Mouse (Mus musculus): ENCODE results near the gene Cradd. TPM values are rescaled to one million over a fixed set of nuclear protein-coding genes. Genes with fewer than 3 reads are reported as not detected.

The Cradd gene
- polyA plus RNA-seq, 1 experiment from 2014 or later = 10.2 TPM

GRCm38 (mm10) chr10:95279459-95279858, 44.5 kb downstream of the Cradd start:
- Histone ChIP-seq H3K9me3 (ENCODE audit: control insufficient read depth, low read length) (no peaks in the 10 kb centered on the region), H3K36me3 (ENCODE audit: control insufficient read depth, insufficient read depth, low read length) (no peaks in the 10 kb centered on the region), H3K4me3 (ENCODE audit: low read length) (no peak overlapping the region), H3K4me2 (replicated peaks; ENCODE audit: low read depth, low read length) (no peak overlapping the region), H3K27ac (ENCODE audit: low read depth, low read length) (no peak overlapping the region), H3K27me3 (ENCODE audit: control insufficient read depth, insufficient read depth, low read length) (no peaks in the 10 kb centered on the region), H3K9ac (ENCODE audit: low read depth, low read length) (no peak overlapping the region), H3K4me1 (ENCODE audit: control insufficient read depth, insufficient read depth, low read length) (no peaks in the 10 kb centered on the region)
- WGBS = 84% methylated on average over 1 of the region's 1 CpGs
- no peak for ATAC-seq (ENCODE audit: low FRiP score, low TSS enrichment)

- Histone ChIP-seq H3K9me3 (ENCODE audit: control insufficient read depth, low read length) (no peaks in the 10 kb centered on the region), H3K4me1 (ENCODE audit: control insufficient read depth, insufficient read depth, low read length) (no peaks in the 10 kb centered on the region), H3K9ac (ENCODE audit: low read depth, low read length) (no peak overlapping the region), H3K4me3 (ENCODE audit: low read length) (no peak overlapping the region), H3K4me2 (replicated peaks; ENCODE audit: low read depth, low read length) (no peak overlapping the region), H3K27ac (ENCODE audit: low read depth, low read length) (no peak overlapping the region), H3K27me3 (ENCODE audit: control insufficient read depth, insufficient read depth, low read length) (no peaks in the 10 kb centered on the region), H3K36me3 (ENCODE audit: control insufficient read depth, insufficient read depth, low read length) (no peaks in the 10 kb centered on the region)
- 89% methylated on average over 11 of the region's 11 CpGs for WGBS
- no peak for ATAC-seq (ENCODE audit: low FRiP score, low TSS enrichment)
These were observed 45.8 kb downstream of the Cradd start for GRCm38 (mm10) chr10:95278085-95278484.

DNA sequence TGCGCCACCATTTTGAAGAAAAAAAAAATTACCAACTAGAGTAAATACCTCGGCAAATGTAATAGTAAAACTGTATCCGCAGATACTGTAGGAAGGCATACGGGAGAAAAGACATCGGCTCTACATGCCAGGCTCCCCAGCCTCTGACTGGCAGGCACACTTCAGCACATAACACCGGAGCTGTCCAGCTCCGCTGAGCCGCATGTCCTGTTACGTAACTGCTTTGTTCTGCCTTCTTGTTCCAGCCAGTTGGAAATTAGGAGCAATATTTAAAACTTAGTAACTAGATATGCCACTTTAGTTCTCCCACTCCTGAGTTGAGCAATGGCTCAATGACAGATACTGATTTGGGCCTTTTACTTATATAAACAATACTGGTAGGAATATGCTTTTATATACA, 48.4 kb downstream of the Cradd start:
- Histone ChIP-seq H3K27ac (ENCODE audit: low read depth, low read length) (no peak overlapping the region), H3K9ac (ENCODE audit: low read depth, low read length) (no peak overlapping the region), H3K36me3 (ENCODE audit: control insufficient read depth, insufficient read depth, low read length) (no peaks in the 10 kb centered on the region), H3K4me1 (ENCODE audit: control insufficient read depth, insufficient read depth, low read length) (no peaks in the 10 kb centered on the region), H3K27me3 (ENCODE audit: control insufficient read depth, insufficient read depth, low read length) (no peaks in the 10 kb centered on the region), H3K4me3 (ENCODE audit: low read length) (no peak overlapping the region), H3K9me3 (ENCODE audit: control insufficient read depth, low read length) (peaks cover 5% of the 10 kb centered on the region; the same call in 1 of the 2 replicates), H3K4me2 (replicated peaks; ENCODE audit: low read depth, low read length) (no peak overlapping the region)
- ATAC-seq (ENCODE audit: low FRiP score, low TSS enrichment) = no peak
- WGBS = 82% methylated on average over 9 of the region's 9 CpGs

DNA sequence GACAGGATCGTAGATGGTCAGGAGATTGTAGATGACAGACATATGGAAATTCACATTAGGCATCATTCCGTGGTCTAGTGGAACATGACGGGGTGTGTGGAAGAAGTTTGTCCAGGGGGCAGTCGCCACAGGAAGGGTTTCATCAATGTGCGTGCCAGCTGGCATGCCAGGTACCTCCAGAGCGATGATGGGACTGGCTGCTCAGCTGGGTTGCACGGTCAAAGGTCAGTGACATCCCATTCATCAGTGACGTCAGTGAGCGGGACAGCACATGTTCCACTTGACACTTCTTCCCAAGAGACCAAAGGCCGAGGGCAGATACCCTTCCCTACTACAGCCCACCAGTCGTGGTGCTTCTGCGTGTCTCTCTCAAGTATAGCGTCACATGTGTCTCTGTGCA, 50.7 kb downstream of the Cradd start:
- 78% methylated on average over 13 of the region's 13 CpGs for WGBS
- no peak for ATAC-seq (ENCODE audit: low FRiP score, low TSS enrichment)

GRCm38 (mm10) chr10:95269151-95269550, 54.8 kb downstream of the Cradd start:
- Histone ChIP-seq H3K4me1 (ENCODE audit: control insufficient read depth, insufficient read depth, low read length) (no peaks in the 10 kb centered on the region), H3K36me3 (ENCODE audit: control insufficient read depth, insufficient read depth, low read length) (no peaks in the 10 kb centered on the region), H3K9ac (ENCODE audit: low read depth, low read length) (no peak overlapping the region), H3K27ac (ENCODE audit: low read depth, low read length) (no peak overlapping the region), H3K4me2 (replicated peaks; ENCODE audit: low read depth, low read length) (no peak overlapping the region), H3K4me3 (ENCODE audit: low read length) (no peak overlapping the region), H3K27me3 (ENCODE audit: control insufficient read depth, insufficient read depth, low read length) (peaks cover 7% of the 10 kb centered on the region; the same call in 1 of the 2 replicates), H3K9me3 (ENCODE audit: control insufficient read depth, low read length) (peaks cover 5% of the 10 kb centered on the region; the same call in 1 of the 2 replicates)
- 63% methylated on average over 7 of the region's 7 CpGs for WGBS
- no peak for ATAC-seq (ENCODE audit: low FRiP score, low TSS enrichment)

More for the DNA sequence above, 50.7 kb downstream of the Cradd start:
- Histone ChIP-seq H3K9me3 (ENCODE audit: control insufficient read depth, low read length) (peaks cover 5% of the 10 kb centered on the region; the same call in 1 of the 2 replicates), H3K9ac (ENCODE audit: low read depth, low read length) (no peak overlapping the region), H3K4me3 (ENCODE audit: low read length) (no peak overlapping the region), H3K27ac (ENCODE audit: low read depth, low read length) (no peak overlapping the region), H3K4me2 (replicated peaks; ENCODE audit: low read depth, low read length) (no peak overlapping the region), H3K4me1 (ENCODE audit: control insufficient read depth, insufficient read depth, low read length) (no peaks in the 10 kb centered on the region), H3K36me3 (ENCODE audit: control insufficient read depth, insufficient read depth, low read length) (no peaks in the 10 kb centered on the region), H3K27me3 (ENCODE audit: control insufficient read depth, insufficient read depth, low read length) (no peaks in the 10 kb centered on the region)

- Histone ChIP-seq H3K27ac (ENCODE audit: low read depth, low read length) (no peak overlapping the region), H3K4me1 (ENCODE audit: control insufficient read depth, insufficient read depth, low read length) (no peaks in the 10 kb centered on the region), H3K9ac (ENCODE audit: low read depth, low read length) (no peak overlapping the region), H3K4me3 (ENCODE audit: low read length) (no peak overlapping the region), H3K27me3 (ENCODE audit: control insufficient read depth, insufficient read depth, low read length) (peaks cover 7% of the 10 kb centered on the region; the same call in 1 of the 2 replicates), H3K36me3 (ENCODE audit: control insufficient read depth, insufficient read depth, low read length) (no peaks in the 10 kb centered on the region), H3K9me3 (ENCODE audit: control insufficient read depth, low read length) (peaks cover 5% of the 10 kb centered on the region; the same call in 1 of the 2 replicates), H3K4me2 (replicated peaks; ENCODE audit: low read depth, low read length) (no peak overlapping the region)
- no peak for ATAC-seq (ENCODE audit: low FRiP score, low TSS enrichment)
- WGBS = 87% methylated on average over 5 of the region's 5 CpGs
These were observed 55.6 kb downstream of the Cradd start for GRCm38 (mm10) chr10:95268366-95268765.

GRCm38 (mm10) chr10:95266983-95267382, 57.0 kb downstream of the Cradd start:
- Histone ChIP-seq H3K4me2 (replicated peaks; ENCODE audit: low read depth, low read length) (no peak overlapping the region), H3K9me3 (ENCODE audit: control insufficient read depth, low read length) (peaks cover under 1% of the 10 kb centered on the region; the same call in 1 of the 2 replicates), H3K27ac (ENCODE audit: low read depth, low read length) (no peak overlapping the region), H3K36me3 (ENCODE audit: control insufficient read depth, insufficient read depth, low read length) (no peaks in the 10 kb centered on the region), H3K4me3 (ENCODE audit: low read length) (no peak overlapping the region), H3K27me3 (ENCODE audit: control insufficient read depth, insufficient read depth, low read length) (peaks cover 7% of the 10 kb centered on the region; the same call in 1 of the 2 replicates), H3K4me1 (ENCODE audit: control insufficient read depth, insufficient read depth, low read length) (no peaks in the 10 kb centered on the region), H3K9ac (ENCODE audit: low read depth, low read length) (no peak overlapping the region)
- ATAC-seq (ENCODE audit: low FRiP score, low TSS enrichment) = no peak
- 42% methylated on average over 5 of the region's 5 CpGs for WGBS

- H3K27me3 ChIP-seq (ENCODE audit: control insufficient read depth, insufficient read depth, low read length) = peaks cover 7% of the 10 kb centered on the region; the same call in 1 of the 2 replicates
- WGBS = 78% methylated on average over 10 of the region's 10 CpGs
- H3K9ac ChIP-seq (ENCODE audit: low read depth, low read length) = no peak overlapping the region
- no peak for ATAC-seq (ENCODE audit: low FRiP score, low TSS enrichment)
- no peaks in the 10 kb centered on the region for H3K36me3 ChIP-seq (ENCODE audit: control insufficient read depth, insufficient read depth, low read length)
- H3K4me3 ChIP-seq (ENCODE audit: low read length) = no peak overlapping the region
- H3K27ac ChIP-seq (ENCODE audit: low read depth, low read length) = no peak overlapping the region
- H3K9me3 ChIP-seq (ENCODE audit: control insufficient read depth, low read length) = no peaks in the 10 kb centered on the region
- no peaks in the 10 kb centered on the region for H3K4me1 ChIP-seq (ENCODE audit: control insufficient read depth, insufficient read depth, low read length)
- no peak overlapping the region for H3K4me2 ChIP-seq (replicated peaks; ENCODE audit: low read depth, low read length)
These were observed 57.7 kb downstream of the Cradd start for GRCm38 (mm10) chr10:95266041-95266762.

DNA sequence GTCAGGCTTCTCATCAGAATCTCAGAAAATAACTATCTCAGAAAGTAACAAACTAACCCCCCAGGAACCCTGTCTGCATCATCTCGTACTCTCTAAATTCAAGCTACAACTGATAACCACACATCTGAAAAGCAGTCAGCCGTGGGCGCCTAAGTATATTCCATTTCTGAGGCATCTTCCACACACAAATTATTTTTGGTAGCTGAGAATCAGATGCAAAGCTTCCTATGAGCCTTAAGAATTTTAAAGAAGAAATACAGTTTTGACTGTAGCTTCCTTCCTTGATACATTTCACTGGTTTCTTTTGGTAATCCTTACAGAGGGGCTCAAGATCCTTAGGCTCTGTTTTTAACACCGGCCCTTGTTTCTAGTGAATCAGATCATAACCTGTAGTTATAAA, 58.4 kb downstream of the Cradd start:
- Histone ChIP-seq H3K4me3 (ENCODE audit: low read length) (no peak overlapping the region), H3K36me3 (ENCODE audit: control insufficient read depth, insufficient read depth, low read length) (no peaks in the 10 kb centered on the region), H3K4me1 (ENCODE audit: control insufficient read depth, insufficient read depth, low read length) (no peaks in the 10 kb centered on the region), H3K9me3 (ENCODE audit: control insufficient read depth, low read length) (no peaks in the 10 kb centered on the region), H3K4me2 (replicated peaks; ENCODE audit: low read depth, low read length) (no peak overlapping the region), H3K27ac (ENCODE audit: low read depth, low read length) (no peak overlapping the region), H3K27me3 (ENCODE audit: control insufficient read depth, insufficient read depth, low read length) (peaks cover 7% of the 10 kb centered on the region; the same call in 1 of the 2 replicates), H3K9ac (ENCODE audit: low read depth, low read length) (no peak overlapping the region)
- 66% methylated on average over 4 of the region's 4 CpGs for WGBS
- no peak for ATAC-seq (ENCODE audit: low FRiP score, low TSS enrichment)
